Mouse (Mus musculus) yolk sac, embryonic 10.5 days (tissue): Measurements from ENCODE around the gene Slc6a9.

Source experiments
- DNase-seq: peaks from one replicate; pipeline ENCODE4 v3.0.0-alpha.2; 2017; ENCODE audit warnings: low spot score

Slc6a9 gene

GRCm38 (mm10) chr4:117840821-117841220, 6.5 kb downstream of the Slc6a9 start:
- no peak for DNase-seq

GRCm38 (mm10) chr4:117841566-117841965, 7.3 kb downstream of the Slc6a9 start:
- DNase-seq = no peak

- no peak for DNase-seq
These were observed 8.8 kb downstream of the Slc6a9 start for GRCm38 (mm10) chr4:117843101-117843500.

DNA sequence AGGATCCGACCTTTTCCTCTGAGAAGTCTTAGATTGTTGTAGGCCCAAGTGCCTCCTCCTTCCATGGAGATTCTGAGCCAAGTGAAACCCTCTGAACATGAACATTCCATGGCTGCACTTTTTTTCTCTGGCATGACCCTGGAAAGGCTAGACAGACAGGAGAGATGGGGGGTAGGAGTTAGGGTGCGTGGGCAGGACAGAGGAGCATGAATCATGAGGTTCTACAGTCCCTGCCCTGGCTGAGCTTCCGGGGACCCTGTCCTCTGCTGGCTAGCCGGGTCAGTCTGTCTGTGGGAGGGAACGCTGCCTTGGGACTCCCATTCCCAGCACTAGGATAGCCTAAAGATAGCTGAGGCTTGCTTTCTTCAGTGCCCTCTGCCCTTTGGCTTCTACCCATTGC, 10.2 kb downstream of the Slc6a9 start:
- DNase-seq = no peak

DNA sequence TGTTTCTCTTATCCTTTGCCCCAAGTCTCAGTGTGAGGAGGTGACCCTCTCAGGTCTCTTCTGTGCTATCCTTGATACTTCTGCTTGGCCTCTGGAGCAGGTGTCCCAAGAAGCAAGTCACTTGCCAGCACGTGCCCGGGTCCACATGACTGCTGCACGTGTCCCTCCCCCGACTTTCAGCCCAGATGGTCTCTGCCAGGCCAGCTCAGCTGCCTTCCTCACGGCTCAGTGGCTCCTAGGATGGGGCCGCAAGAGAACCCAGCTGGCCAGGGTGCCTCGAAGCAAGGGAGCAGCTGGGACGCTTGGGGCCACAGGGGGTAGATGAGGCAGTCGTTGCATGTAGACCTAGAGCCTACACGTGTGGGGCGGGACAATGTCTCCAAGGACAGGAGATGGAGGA, 11.0 kb downstream of the Slc6a9 start:
- DNase-seq = no peak

DNA sequence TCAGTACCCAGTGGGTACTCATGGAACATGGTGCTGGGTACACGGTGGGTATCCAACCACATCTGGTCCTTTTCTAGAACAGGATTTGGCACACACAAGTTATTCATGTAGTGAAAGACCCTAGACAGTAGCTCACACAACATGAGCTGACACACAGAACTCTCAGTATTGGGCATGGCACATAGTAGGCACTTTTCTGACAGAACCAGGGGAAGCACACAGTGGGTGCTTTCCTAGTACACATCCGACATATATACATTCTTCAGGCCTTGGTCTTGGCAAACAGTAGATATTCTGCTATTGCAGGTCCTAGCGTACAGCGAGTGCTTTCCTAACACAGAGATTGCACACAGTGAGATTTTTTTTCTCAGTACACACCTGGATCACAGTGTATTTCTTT, 12.0 kb downstream of the Slc6a9 start:
- no peak for DNase-seq

GRCm38 (mm10) chr4:117847011-117847410, 12.7 kb downstream of the Slc6a9 start:
- DNase-seq = no peak

GRCm38 (mm10) chr4:117849063-117849462, 14.8 kb downstream of the Slc6a9 start:
- no peak for DNase-seq

DNA sequence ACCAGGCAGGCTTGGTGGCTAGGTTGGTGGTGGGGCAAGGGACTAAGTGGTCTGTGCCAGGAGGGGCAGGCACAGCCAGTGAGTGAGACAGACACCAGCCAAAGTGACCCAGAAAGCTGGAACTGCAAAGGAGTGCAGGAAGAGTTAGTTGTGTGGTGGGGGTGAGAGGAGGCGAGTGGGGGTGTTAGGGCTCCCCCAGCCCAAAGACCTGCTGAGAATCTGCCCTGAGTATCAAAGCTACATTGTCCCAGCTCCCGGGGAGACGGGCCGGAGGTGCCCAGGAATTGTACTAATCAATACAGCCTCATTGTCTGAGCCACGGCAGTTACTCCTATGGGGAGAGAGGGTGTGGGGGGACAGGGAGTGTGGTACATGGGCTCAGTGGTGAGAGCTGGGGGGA, 15.2 kb downstream of the Slc6a9 start:
- no peak for DNase-seq

- DNase-seq = no peak
These were observed 15.9 kb downstream of the Slc6a9 start for GRCm38 (mm10) chr4:117850176-117850575.

DNA sequence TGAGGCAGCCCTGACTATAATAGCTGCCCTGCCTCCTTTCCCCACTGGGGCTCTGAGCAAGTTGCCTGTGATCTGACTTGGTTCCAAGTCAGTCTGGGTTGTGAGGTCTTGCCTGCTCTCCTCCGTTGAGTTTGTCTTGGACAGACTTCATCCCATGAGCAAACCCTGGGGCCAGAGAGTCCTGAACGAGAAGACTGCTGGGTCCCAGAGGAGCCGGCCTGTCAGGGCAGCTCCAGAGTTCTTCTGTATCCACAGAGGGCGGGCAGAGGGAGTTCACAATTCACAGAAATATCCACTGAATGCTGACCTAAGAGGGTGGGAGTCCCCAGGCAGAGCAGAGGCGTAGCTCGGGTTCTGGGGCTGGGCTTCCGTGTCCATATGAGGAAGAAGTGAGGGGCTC, 16.6 kb downstream of the Slc6a9 start:
- DNase-seq = no peak

- no peak for DNase-seq
These were observed 18.0 kb downstream of the Slc6a9 start for GRCm38 (mm10) chr4:117852152-117852868.

GRCm38 (mm10) chr4:117855146-117855545, 20.8 kb downstream of the Slc6a9 start:
- no peak for DNase-seq

- no peak for DNase-seq
These were observed 24.5 kb downstream of the Slc6a9 start for GRCm38 (mm10) chr4:117858794-117859193.

DNA sequence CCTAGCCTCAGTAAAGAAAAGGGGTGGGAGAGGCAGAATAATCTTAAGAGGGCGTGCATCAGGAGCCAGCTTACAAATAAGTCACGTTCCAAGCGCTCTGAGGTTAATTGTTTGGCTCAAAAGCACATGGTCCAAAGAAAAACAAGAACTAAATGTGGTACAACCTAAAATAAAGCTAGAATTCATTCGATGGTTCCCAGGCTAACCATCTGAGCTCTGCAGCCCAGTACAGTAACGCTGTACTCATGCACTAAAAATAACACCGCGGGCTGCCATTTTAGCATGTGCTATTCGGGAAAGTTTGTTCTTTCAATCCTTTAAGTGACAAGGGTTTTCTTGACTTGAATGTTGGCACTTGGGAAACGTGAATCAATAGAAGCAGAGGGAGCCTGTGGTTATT, 26.3 kb downstream of the Slc6a9 start:
- DNase-seq = no peak

GRCm38 (mm10) chr4:117862823-117863222, 28.5 kb downstream of the Slc6a9 start:
- no peak for DNase-seq

GRCm38 (mm10) chr4:117866083-117866482, 31.8 kb downstream of the Slc6a9 start:
- no peak for DNase-seq

GRCm38 (mm10) chr4:117867000-117867399, 32.7 kb downstream of the Slc6a9 start:
- DNase-seq = no peak

GRCm38 (mm10) chr4:117867823-117868222, 33.5 kb downstream of the Slc6a9 start:
- DNase-seq = peak; percentile 35

- no peak for DNase-seq
These were observed 35.0 kb downstream of the Slc6a9 start for GRCm38 (mm10) chr4:117869317-117869716.

- no peak for DNase-seq
These were observed 36.1 kb downstream of the Slc6a9 start for GRCm38 (mm10) chr4:117870437-117870836.

DNA sequence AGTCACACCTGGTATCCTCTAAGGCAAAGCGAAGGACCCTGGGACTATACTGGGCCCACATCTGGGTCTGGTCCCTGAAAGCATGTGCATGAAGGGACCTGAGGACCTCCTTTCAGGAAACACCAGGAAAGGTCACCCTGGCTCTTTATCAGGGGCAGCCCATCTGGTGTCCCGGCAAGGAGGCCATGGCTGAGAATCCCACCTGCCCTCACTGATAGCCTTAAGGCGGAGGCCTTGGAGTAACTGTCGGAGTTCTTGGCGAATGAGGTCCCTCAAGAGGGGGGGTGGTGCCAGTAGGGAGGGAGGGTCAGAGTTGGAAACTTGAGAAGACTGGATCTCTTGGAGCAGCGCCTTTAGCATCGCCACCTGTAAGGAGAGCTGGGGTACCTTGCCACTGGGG, 37.5 kb downstream of the Slc6a9 start:
- DNase-seq = no peak

GRCm38 (mm10) chr4:117872471-117872886, 38.2 kb downstream of the Slc6a9 start, which contains the start of gene Ccdc24:
Ccdc24 (minus strand) TSS chr4:117872557.
- peak; percentile 39 for DNase-seq

- no peak for DNase-seq
These were observed 39.3 kb downstream of the Slc6a9 start for GRCm38 (mm10) chr4:117873615-117874014.
